In genomic region chr4:76386978-76387824, GRCm38 (mm10) we compare ENCODE assay signal across 29 mouse cellular contexts.
DNase-seq lines count a peak whose midpoint lies in the region; ATAC-seq and TF ChIP-seq lines count a peak whose summit lies in the region.
"Had no signal": no experiment of that assay in that cellular context is flagged by ENCODE, and none has a peak within 500 bp of the region (broad histone marks: within the 10 kb centered on the region; RNA-seq: fewer than 3 reads in every experiment).

No protein-coding gene starts in this region.

- TF ChIP-seq CTCF in hindbrain, postnatal 0 days (IDR thresholded peaks at IDR 0.05; ENCODE audit: low read depth): no peak
- no peak for TF ChIP-seq CTCF in kidney, postnatal 0 days (IDR thresholded peaks at IDR 0.05; ENCODE audit: low read depth)

- H3K4me3 ChIP-seq in hindbrain, postnatal 0 days (ENCODE audit: low read length): no peak overlapping the region
- no peak overlapping the region for H3K4me3 ChIP-seq in hindbrain, embryonic 10.5 days
- H3K4me3 ChIP-seq in kidney, postnatal 0 days (replicated peaks; ENCODE audit: low read depth, low read length): no peak overlapping the region
- no peak overlapping the region for H3K4me3 ChIP-seq in neural tube, embryonic 12.5 days
- H3K4me3 ChIP-seq: embryonic facial prominence, embryonic 13.5 days; erythroblast, embryonic 14.5 days; heart, adult 2 months; heart, embryonic 13.5 days; liver, embryonic 12.5 days; myocyte had no signal

- ATAC-seq in hindbrain, postnatal 0 days: no peak
- ATAC-seq in kidney, postnatal 0 days (replicated peaks; ENCODE audit: low FRiP score, low read depth): peak; percentile 61; the same call in 1 of the 2 replicates
- 0 out of 2 replicates have a peak, but pooled peaks have one; percentile 41 for ATAC-seq in neural tube, embryonic 12.5 days (ENCODE audit: low FRiP score, low read depth)
- ATAC-seq: CD4-positive, CD25-positive, alpha-beta regulatory T cell, adult 4 months; forebrain, embryonic 16.5 days; intestine, embryonic 16.5 days; liver, embryonic 12.5 days; liver, postnatal 0 days; midbrain, embryonic 16.5 days had no signal

- peak; percentile 27 for DNase-seq in hindbrain, postnatal 0 days (ENCODE audit: low spot score)
- no peak for DNase-seq in hindbrain, embryonic 10.5 days (ENCODE audit: low spot score)
- DNase-seq in kidney, postnatal 0 days (ENCODE audit: low spot score): peak; percentile 85
- no peak for DNase-seq in kidney, adult 9 months
- DNase-seq in neural tube, embryonic 10.5 days (ENCODE audit: extremely low spot score, low spot score): no peak
- no peak for DNase-seq in layer of hippocampus, adult 9-10 months (ENCODE audit: low spot score)
- DNase-seq: adrenal gland, postnatal 14 days; cerebellum, adult 11 months; cerebellum, adult 9-10 months; cerebellum, postnatal 36 days; heart, adult 2 months; heart, postnatal 10 days; kidney, postnatal 4 days; layer of hippocampus, postnatal 36 days; left cerebral cortex, postnatal 4 days; liver, postnatal 0 days; lung, postnatal 36 days; right cerebral cortex, postnatal 14 days; thymus, postnatal 4 days had no signal

- no peaks in the 10 kb centered on the region for H3K4me1 ChIP-seq in hindbrain, postnatal 0 days (ENCODE audit: insufficient read depth, low read length)
- H3K4me1 ChIP-seq in hindbrain, embryonic 10.5 days (replicated peaks): no peaks in the 10 kb centered on the region
- no peaks in the 10 kb centered on the region; the same call in 1 of the 2 replicates for H3K4me1 ChIP-seq in kidney, postnatal 0 days (replicated peaks; ENCODE audit: insufficient read depth, low read length)
- H3K4me1 ChIP-seq in neural tube, embryonic 12.5 days: peaks cover 6% of the 10 kb centered on the region; the same call in 1 of the 2 replicates
- H3K4me1 ChIP-seq: embryonic facial prominence, embryonic 13.5 days; liver, embryonic 12.5 days had no signal

- H3K27me3 ChIP-seq in hindbrain, postnatal 0 days (ENCODE audit: insufficient read depth, low read length): no peaks in the 10 kb centered on the region
- no peaks in the 10 kb centered on the region for H3K27me3 ChIP-seq in hindbrain, embryonic 10.5 days (ENCODE audit: insufficient read depth, poor library complexity, severe bottlenecking)
- H3K27me3 ChIP-seq in kidney, postnatal 0 days (ENCODE audit: insufficient read depth, low read length): no peaks in the 10 kb centered on the region
- H3K27me3 ChIP-seq in neural tube, embryonic 12.5 days (replicated peaks): no peaks in the 10 kb centered on the region
- H3K27me3 ChIP-seq: embryonic facial prominence, embryonic 13.5 days; heart, embryonic 13.5 days; liver, embryonic 12.5 days had no signal

- H3K27ac ChIP-seq in hindbrain, postnatal 0 days: no peak overlapping the region
- H3K27ac ChIP-seq in hindbrain, embryonic 10.5 days: no peak overlapping the region
- H3K27ac ChIP-seq in kidney, postnatal 0 days: 0 out of 2 replicates have a peak overlapping the region, but pooled peaks have one; percentile 36
- no peak overlapping the region for H3K27ac ChIP-seq in neural tube, embryonic 12.5 days
- H3K27ac ChIP-seq: embryonic facial prominence, embryonic 13.5 days; heart, adult 2 months; heart, embryonic 13.5 days; liver, embryonic 12.5 days had no signal

- H3K4me2 ChIP-seq in hindbrain, postnatal 0 days (ENCODE audit: low read depth, low read length): no peak overlapping the region
- H3K4me2 ChIP-seq in kidney, postnatal 0 days (ENCODE audit: low read length): no peak overlapping the region
- no peak overlapping the region for H3K4me2 ChIP-seq in neural tube, embryonic 12.5 days (replicated peaks)
- H3K4me2 ChIP-seq: embryonic facial prominence, embryonic 13.5 days; heart, embryonic 13.5 days; liver, embryonic 12.5 days had no signal

- H3K9ac ChIP-seq in hindbrain, postnatal 0 days (replicated peaks; ENCODE audit: low read length): no peak overlapping the region
- H3K9ac ChIP-seq in kidney, postnatal 0 days (ENCODE audit: low read depth, low read length): no peak overlapping the region
- no peak overlapping the region for H3K9ac ChIP-seq in neural tube, embryonic 12.5 days
- H3K9ac ChIP-seq: embryonic facial prominence, embryonic 13.5 days; heart, embryonic 13.5 days; liver, embryonic 12.5 days; liver, postnatal 0 days had no signal

- 69% methylated on average over 7 of the region's 7 CpGs for WGBS in hindbrain, postnatal 0 days
- WGBS in hindbrain, embryonic 10.5 days: 70% methylated on average over 7 of the region's 7 CpGs
- 23% methylated on average over 7 of the region's 7 CpGs for WGBS in kidney, postnatal 0 days
- 55% methylated on average over 7 of the region's 7 CpGs for WGBS in neural tube, embryonic 12.5 days

- no peaks in the 10 kb centered on the region for H3K9me3 ChIP-seq in hindbrain, postnatal 0 days (ENCODE audit: low read length)
- no peaks in the 10 kb centered on the region for H3K9me3 ChIP-seq in hindbrain, embryonic 10.5 days
- H3K9me3 ChIP-seq in kidney, postnatal 0 days (replicated peaks; ENCODE audit: low read length): no peaks in the 10 kb centered on the region
- H3K9me3 ChIP-seq in neural tube, embryonic 12.5 days: no peaks in the 10 kb centered on the region
- H3K9me3 ChIP-seq: heart, embryonic 13.5 days; liver, embryonic 12.5 days had no signal

- no peaks in the 10 kb centered on the region for H3K36me3 ChIP-seq in hindbrain, postnatal 0 days (ENCODE audit: insufficient read depth, low read length)
- no peaks in the 10 kb centered on the region for H3K36me3 ChIP-seq in hindbrain, embryonic 10.5 days
- H3K36me3 ChIP-seq in kidney, postnatal 0 days (ENCODE audit: insufficient read depth, low read length): no peaks in the 10 kb centered on the region
- H3K36me3 ChIP-seq in neural tube, embryonic 12.5 days: no peaks in the 10 kb centered on the region
- H3K36me3 ChIP-seq: embryonic facial prominence, embryonic 13.5 days; heart, embryonic 13.5 days; liver, embryonic 12.5 days had no signal

Comparison
In these comparisons a context has a peak if more than half of its experiments do, and no peak if none do; other contexts are left out.
1. DNase-seq: peak in hindbrain, postnatal 0 days (single experiment) and kidney, postnatal 0 days (single experiment); none in hindbrain, embryonic 10.5 days (single experiment), kidney, adult 9 months (single experiment), neural tube, embryonic 10.5 days (single experiment) and layer of hippocampus, adult 9-10 months (single experiment).